Mouse (Mus musculus): ENCODE measurements at regions not wholly inside any gene's neighbourhood (a gene's known extent, or its start where the extent isn't known, plus 50 kb on each side); places are given as distances from the start of the nearest gene placed in this dataset.
"Not testable (repeated sequence)": the region's sequence is repeated elsewhere in the genome, so short reads cannot be mapped to it uniquely, and the experiment has no call there.

DNA sequence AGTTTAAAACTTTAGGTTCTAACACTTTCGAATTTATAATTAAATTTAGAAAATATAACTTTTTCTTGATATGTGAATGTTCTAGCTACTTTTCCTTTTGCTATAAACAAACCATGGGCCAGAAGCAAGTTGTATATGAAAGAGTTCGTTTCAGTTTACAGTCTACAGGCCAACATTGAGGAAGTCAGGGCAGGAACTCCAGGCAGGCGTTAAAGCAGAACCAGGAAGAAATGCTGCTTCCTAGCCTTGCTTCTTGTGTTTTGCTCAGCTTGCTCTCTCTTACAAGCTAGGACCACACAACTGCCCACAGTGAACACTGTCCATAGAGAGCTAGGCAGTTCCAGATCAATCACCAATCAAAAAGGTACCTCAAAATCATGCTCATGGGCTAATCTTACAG is 558.9 kb upstream of the Olfr1507 start:
- H3K4me1 ChIP-seq (ENCODE audit: control insufficient read depth, insufficient read depth, insufficient read length); H3K4me3 ChIP-seq (ENCODE audit: extremely low read depth, insufficient read depth, insufficient read length); DNase-seq (ENCODE audit: low read depth in 1 of 2, low spot score in 2 of 2); H3K36me3 ChIP-seq (ENCODE audit: control insufficient read depth, insufficient read depth, low read length); H3K27me3 ChIP-seq (ENCODE audit: control insufficient read depth, insufficient read depth, low read length); H3K27ac ChIP-seq (ENCODE audit: insufficient read depth, low read length): not testable (repeated sequence)
- WGBS: 36% methylated on average over 2 of the region's 3 CpGs

DNA sequence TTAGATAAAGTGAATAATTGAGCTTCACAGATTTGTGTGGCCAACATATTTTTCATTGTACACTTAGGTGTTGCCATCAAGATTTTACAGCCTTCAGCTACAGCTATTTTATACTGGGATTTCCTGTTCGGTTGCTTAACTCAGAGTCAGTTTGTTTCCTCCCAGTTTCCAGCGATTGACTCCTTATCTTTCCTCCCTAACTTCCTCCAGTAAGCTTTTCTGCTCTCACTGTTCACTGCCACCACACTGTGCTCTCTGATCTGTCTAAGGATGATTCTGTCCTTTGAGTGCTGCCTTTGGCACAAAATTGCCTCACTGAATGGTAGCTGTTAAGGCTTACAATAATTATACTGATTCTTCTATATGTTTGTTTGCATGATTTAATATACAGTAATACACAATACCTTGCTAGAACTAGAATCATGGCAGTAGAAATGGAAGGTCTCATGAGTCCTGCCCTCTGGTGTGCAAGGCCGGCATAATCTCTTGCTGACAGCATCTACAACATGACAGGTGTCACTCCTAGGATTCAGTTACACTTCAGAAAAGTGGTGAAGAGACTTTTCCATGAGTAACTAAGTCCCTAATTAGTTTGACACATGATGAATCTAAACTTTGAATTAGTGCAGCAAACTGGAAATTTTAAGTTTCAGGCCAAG is 558.0 kb upstream of the Olfr1507 start:
- not testable (repeated sequence) for H3K4me1 ChIP-seq (ENCODE audit: control insufficient read depth, insufficient read depth, insufficient read length); H3K4me3 ChIP-seq (ENCODE audit: extremely low read depth, insufficient read depth, insufficient read length); DNase-seq (ENCODE audit: low read depth in 1 of 2, low spot score in 2 of 2); H3K27me3 ChIP-seq (ENCODE audit: control insufficient read depth, insufficient read depth, low read length); H3K36me3 ChIP-seq (ENCODE audit: control insufficient read depth, insufficient read depth, low read length); H3K27ac ChIP-seq (ENCODE audit: insufficient read depth, low read length)
- 25% methylated on average over 2 of the region's 3 CpGs for WGBS

DNA sequence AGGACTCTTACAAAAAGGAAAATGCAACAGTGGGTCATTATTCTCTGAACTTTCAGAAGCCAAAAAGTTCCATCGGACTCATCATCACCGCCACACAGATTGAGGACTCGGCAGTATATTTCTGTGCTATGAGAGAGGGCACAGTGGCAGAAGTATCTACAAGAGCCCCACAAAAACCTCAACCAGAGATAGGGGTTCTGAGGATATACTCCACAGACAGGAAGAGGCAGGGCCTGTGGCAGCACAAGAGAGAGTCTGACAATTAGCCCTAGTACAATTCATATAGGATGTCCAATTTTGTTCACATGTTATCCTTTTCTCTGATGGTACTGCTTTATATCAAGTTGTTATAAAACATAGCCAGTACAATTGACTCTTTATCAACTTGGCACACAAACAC is 552.1 kb upstream of the Olfr1507 start:
- not testable (repeated sequence) for H3K27me3 ChIP-seq (ENCODE audit: control insufficient read depth, insufficient read depth, low read length); DNase-seq (ENCODE audit: low read depth in 1 of 2, low spot score in 2 of 2)
- 69% methylated on average over 3 of the region's 3 CpGs for WGBS

DNA sequence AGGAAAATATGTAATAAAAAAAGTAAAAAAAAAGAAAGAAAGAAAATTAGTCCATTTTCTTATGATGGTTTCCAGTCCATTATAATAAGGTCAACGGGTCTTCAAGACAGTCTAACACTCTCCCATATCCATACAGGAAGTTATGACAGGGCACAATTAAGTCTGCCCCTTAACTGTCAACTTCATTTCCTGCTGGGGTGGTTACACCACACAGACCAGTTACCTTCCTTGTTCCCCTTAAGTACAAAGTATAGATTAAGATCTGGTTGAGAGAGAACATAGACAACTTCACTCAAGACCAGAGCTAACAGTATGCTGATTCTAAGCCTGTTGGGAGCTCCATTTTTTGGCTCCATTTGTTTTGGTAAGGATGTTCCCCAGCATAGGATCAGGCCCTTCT is 551.4 kb upstream of the Olfr1507 start:
- not testable (repeated sequence) for DNase-seq (ENCODE audit: low read depth in 1 of 2, low spot score in 2 of 2); H3K27ac ChIP-seq (ENCODE audit: insufficient read depth, low read length); H3K4me1 ChIP-seq (ENCODE audit: control insufficient read depth, insufficient read depth, insufficient read length); H3K27me3 ChIP-seq (ENCODE audit: control insufficient read depth, insufficient read depth, low read length); H3K4me3 ChIP-seq (ENCODE audit: extremely low read depth, insufficient read depth, insufficient read length); H3K36me3 ChIP-seq (ENCODE audit: control insufficient read depth, insufficient read depth, low read length)
- 10% methylated on average over 1 of the region's 1 CpGs for WGBS

More for the DNA sequence above, 552.1 kb upstream of the Olfr1507 start:
- H3K4me3 ChIP-seq (ENCODE audit: extremely low read depth, insufficient read depth, insufficient read length); H3K27ac ChIP-seq (ENCODE audit: insufficient read depth, low read length); H3K4me1 ChIP-seq (ENCODE audit: control insufficient read depth, insufficient read depth, insufficient read length); H3K36me3 ChIP-seq (ENCODE audit: control insufficient read depth, insufficient read depth, low read length): not testable (repeated sequence)

DNA sequence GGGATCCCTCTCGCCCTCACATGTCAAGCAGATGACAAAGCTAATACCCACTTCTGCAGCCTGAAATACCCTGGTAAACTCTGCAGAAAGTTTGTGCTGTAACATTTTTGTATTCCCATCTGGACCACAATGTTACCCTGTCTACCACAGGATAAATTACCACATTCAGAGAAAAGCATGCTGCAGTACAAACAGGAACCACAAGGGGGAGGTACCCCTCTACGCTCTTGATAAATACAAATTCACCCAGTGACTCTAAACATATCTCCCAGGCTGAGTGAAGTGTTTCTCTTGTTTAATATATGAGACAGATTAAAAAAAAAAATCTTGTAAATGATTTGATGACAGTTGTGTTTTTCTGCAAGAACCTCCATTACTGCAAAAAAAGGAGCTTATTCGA is 549.8 kb upstream of the Olfr1507 start:
- not testable (repeated sequence) for H3K36me3 ChIP-seq (ENCODE audit: control insufficient read depth, insufficient read depth, low read length); H3K4me1 ChIP-seq (ENCODE audit: control insufficient read depth, insufficient read depth, insufficient read length); H3K27me3 ChIP-seq (ENCODE audit: control insufficient read depth, insufficient read depth, low read length); H3K27ac ChIP-seq (ENCODE audit: insufficient read depth, low read length); H3K4me3 ChIP-seq (ENCODE audit: extremely low read depth, insufficient read depth, insufficient read length)
- DNase-seq (ENCODE audit: low read depth in 1 of 2, low spot score in 2 of 2): peak in 1 of 2 experiments; percentile 3
- WGBS: 59% methylated on average over 3 of the region's 3 CpGs

DNA sequence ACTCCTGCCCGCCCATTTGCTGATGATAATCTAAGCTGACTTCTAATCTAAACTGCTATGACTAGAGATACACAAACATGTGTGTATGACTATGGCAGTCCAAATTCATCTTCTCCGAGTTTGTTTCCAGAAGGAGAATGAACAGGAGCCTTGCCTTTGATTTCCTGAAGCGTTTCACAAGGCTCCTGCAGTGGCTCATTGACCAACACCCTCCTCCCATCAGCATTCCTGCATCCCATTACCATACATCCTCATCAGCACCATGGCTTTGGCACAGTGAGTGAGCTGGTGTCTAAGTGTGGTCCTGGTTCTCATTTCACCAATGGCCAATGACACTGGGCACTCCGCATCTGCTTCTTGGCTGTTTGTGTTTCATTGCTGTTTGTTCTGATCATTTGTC is 548.6 kb upstream of the Olfr1507 start:
- H3K4me3 ChIP-seq (ENCODE audit: extremely low read depth, insufficient read depth, insufficient read length); H3K27me3 ChIP-seq (ENCODE audit: control insufficient read depth, insufficient read depth, low read length); DNase-seq (ENCODE audit: low read depth in 1 of 2, low spot score in 2 of 2); H3K4me1 ChIP-seq (ENCODE audit: control insufficient read depth, insufficient read depth, insufficient read length); H3K27ac ChIP-seq (ENCODE audit: insufficient read depth, low read length); H3K36me3 ChIP-seq (ENCODE audit: control insufficient read depth, insufficient read depth, low read length): not testable (repeated sequence)
- WGBS: 76% methylated on average over 4 of the region's 4 CpGs

DNA sequence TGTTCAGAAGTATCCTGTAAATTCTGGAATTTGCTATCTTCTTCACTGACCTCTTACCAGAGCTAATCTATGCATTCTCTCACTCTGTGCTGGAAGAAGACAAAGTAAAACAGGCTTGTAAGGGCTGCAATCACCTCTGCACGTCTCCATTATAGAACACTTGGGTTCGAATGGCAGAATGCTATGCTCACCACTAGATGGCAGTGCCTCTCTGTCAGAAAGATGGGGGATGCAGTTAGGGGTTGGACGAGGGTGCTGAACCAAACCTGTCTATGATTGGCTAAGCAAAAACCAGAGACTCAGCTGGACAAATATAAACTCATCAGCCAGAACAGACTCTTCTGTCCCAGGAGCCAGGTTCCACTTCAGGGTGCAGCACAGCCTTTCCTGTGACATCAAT is 546.5 kb upstream of the Olfr1507 start:
- H3K4me1 ChIP-seq (ENCODE audit: control insufficient read depth, insufficient read depth, insufficient read length); H3K27me3 ChIP-seq (ENCODE audit: control insufficient read depth, insufficient read depth, low read length); H3K36me3 ChIP-seq (ENCODE audit: control insufficient read depth, insufficient read depth, low read length); DNase-seq (ENCODE audit: low read depth in 1 of 2, low spot score in 2 of 2); H3K4me3 ChIP-seq (ENCODE audit: extremely low read depth, insufficient read depth, insufficient read length); H3K27ac ChIP-seq (ENCODE audit: insufficient read depth, low read length): not testable (repeated sequence)
- WGBS: 4% methylated on average over 3 of the region's 3 CpGs

DNA sequence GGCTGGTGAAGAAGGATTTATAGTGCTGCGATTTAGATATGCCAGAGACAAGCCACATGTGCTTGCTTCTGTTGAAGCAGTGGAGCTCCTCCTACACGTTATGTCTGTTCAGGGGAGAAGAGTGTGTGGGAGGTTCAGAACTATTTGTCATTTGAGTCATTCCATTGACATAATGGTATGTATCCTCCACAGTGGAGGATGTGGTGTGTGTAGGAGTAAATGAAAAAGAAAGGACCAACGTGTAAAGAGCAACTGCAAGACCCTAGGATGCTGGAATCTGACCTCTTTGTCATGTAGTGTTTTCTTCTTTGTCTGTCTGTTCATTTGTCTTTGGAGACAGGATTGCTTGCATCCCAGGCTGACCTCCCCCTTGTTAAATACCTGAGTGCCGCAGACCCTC is 543.9 kb upstream of the Olfr1507 start:
- not testable (repeated sequence) for H3K36me3 ChIP-seq (ENCODE audit: control insufficient read depth, insufficient read depth, low read length); H3K27me3 ChIP-seq (ENCODE audit: control insufficient read depth, insufficient read depth, low read length); H3K4me1 ChIP-seq (ENCODE audit: control insufficient read depth, insufficient read depth, insufficient read length); DNase-seq (ENCODE audit: low read depth in 1 of 2, low spot score in 2 of 2); H3K4me3 ChIP-seq (ENCODE audit: extremely low read depth, insufficient read depth, insufficient read length); H3K27ac ChIP-seq (ENCODE audit: insufficient read depth, low read length)
- WGBS: 60% methylated on average over 4 of the region's 4 CpGs

DNA sequence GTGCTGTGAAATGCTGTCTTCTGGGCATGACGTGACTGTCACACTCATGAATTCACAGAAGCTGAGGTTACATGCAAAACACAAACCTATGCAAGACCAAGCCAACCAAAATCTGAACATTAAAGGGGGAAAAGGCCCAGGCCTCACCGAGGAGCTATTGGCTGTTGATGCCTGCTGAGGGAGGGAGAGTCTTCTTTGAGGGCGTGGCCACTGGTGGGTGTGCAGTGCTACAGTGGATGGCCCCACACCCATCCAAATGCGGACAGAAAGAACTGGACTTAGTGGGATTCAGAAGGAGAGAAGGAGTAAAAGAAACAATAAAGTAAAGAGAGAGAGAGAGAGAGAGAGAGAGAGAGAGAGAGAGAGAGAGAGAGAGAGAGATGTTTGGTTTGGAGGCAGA is 539.4 kb upstream of the Olfr1507 start:
- no CpG with 5 or more reads among the region's 4 CpGs for WGBS
- H3K4me3 ChIP-seq (ENCODE audit: extremely low read depth, insufficient read depth, insufficient read length); H3K4me1 ChIP-seq (ENCODE audit: control insufficient read depth, insufficient read depth, insufficient read length); H3K27ac ChIP-seq (ENCODE audit: insufficient read depth, low read length); DNase-seq (ENCODE audit: low read depth in 1 of 2, low spot score in 2 of 2); H3K36me3 ChIP-seq (ENCODE audit: control insufficient read depth, insufficient read depth, low read length); H3K27me3 ChIP-seq (ENCODE audit: control insufficient read depth, insufficient read depth, low read length): not testable (repeated sequence)

DNA sequence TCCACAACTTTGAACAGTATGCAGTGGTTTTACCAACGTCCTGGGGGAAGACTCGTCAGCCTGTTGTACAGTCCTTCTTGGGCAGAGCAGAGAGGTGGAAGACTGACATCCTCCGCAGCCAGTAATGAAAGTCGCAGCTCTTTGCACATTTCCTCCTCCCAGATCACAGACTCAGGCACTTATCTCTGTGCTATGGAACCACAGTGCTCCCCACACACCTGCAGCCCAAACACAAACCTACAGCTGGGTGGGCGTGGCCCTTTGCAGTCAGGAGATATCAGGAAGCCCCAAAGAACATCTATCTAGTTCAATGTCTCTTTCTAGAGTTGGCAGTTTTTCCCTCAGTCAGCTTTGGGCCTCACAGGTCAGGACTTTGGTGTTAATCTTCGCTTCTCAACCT is 537.7 kb upstream of the Olfr1507 start:
- DNase-seq (ENCODE audit: low read depth in 1 of 2, low spot score in 2 of 2); H3K27ac ChIP-seq (ENCODE audit: insufficient read depth, low read length); H3K4me1 ChIP-seq (ENCODE audit: control insufficient read depth, insufficient read depth, insufficient read length); H3K27me3 ChIP-seq (ENCODE audit: control insufficient read depth, insufficient read depth, low read length); H3K4me3 ChIP-seq (ENCODE audit: extremely low read depth, insufficient read depth, insufficient read length); H3K36me3 ChIP-seq (ENCODE audit: control insufficient read depth, insufficient read depth, low read length): not testable (repeated sequence)
- WGBS: no CpG with 5 or more reads among the region's 6 CpGs

DNA sequence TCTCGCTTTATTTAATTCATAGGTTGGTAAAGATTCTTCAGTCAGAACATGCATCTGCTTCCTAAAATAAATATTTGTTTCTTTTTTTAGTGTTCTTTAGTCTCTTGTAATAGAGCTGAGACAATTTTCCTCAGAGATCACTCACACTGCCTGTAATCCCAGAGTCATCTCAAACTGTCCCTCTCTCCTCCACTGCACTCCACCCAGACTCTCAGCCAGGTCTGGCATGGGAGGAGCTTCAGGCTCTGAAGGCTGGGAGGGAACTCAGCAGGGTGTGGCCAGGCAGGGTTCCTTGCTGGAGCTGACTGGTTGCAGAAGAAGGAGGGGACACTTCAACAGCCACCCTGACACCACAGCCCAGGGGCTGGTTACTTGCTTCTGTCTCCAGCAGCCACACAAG is 536.9 kb upstream of the Olfr1507 start:
- H3K4me3 ChIP-seq (ENCODE audit: extremely low read depth, insufficient read depth, insufficient read length); H3K27ac ChIP-seq (ENCODE audit: insufficient read depth, low read length): not testable (repeated sequence)
- no CpG with 5 or more reads among the region's 1 CpGs for WGBS

More for the DNA sequence above, 536.9 kb upstream of the Olfr1507 start:
- H3K4me1 ChIP-seq (ENCODE audit: control insufficient read depth, insufficient read depth, insufficient read length); H3K27me3 ChIP-seq (ENCODE audit: control insufficient read depth, insufficient read depth, low read length); H3K36me3 ChIP-seq (ENCODE audit: control insufficient read depth, insufficient read depth, low read length); DNase-seq (ENCODE audit: low read depth in 1 of 2, low spot score in 2 of 2): not testable (repeated sequence)

All from spleen, adult 2 months (tissue).